Mouse (Mus musculus) central nervous system, embryonic 11.5 days (tissue): Measurements from ENCODE around the gene Ccl9. TPM values are rescaled to one million over a fixed set of nuclear protein-coding genes. Genes with fewer than 3 reads are reported as not detected.

ENCODE experiments used
- polyA plus RNA-seq: library from polyadenylated mRNA; depleted of rRNA; stranded (reverse); fragments of >200 nt; gene quantifications from 2 replicates; pipeline ENCODE4 v1.2.3, GENCODE M21; 2012; rRNA removed

Ccl9 gene
- polyA plus RNA-seq, result 1.2 and 1.3 TPM in 2 replicates

GRCm38 (mm10) chr11:83578186-83578760 lies at the start of gene Ccl9:
Gene Ccl9, minus strand, starts transcription at chr11:83578636.

GRCm38 (mm10) chr11:83592853-83593252 lies 14.4 kb upstream of the Ccl9 start, which contains the start of gene Ccl6:
Gene Ccl6, minus strand, starts transcription at chr11:83593087.

GRCm38 (mm10) chr11:83530360-83530759 lies 48.1 kb downstream of the Ccl9 start, which contains the start of gene Ccl5:
Gene Ccl5, minus strand, starts transcription at chr11:83530518.

Other genes starting within 250 kb of the Ccl9 start
- gene Rasl10b, start 169.5 kb downstream of the Ccl9 start, polyA plus RNA-seq, result 13.3 TPM in 2 replicates
- gene Gas2l2, start 149.2 kb downstream of the Ccl9 start, polyA plus RNA-seq, result 0.02 and 0.12 TPM in 2 replicates
- gene 1700020L24Rik, start 141.0 kb downstream of the Ccl9 start, polyA plus RNA-seq, result 0.48 and 0.51 TPM in 2 replicates
- gene Mmp28, start 115.6 kb downstream of the Ccl9 start, polyA plus RNA-seq, result 3.6 and 4.1 TPM in 2 replicates
- gene Taf15, start 105.5 kb downstream of the Ccl9 start, polyA plus RNA-seq, result 163 and 320 TPM in 2 replicates
- gene Heatr9, start 56.5 kb downstream of the Ccl9 start, polyA plus RNA-seq, result not detected in 2 replicates
- gene Ccl5, start 48.1 kb downstream of the Ccl9 start, polyA plus RNA-seq, result not detected in 2 replicates
- gene Ccl6, start 14.5 kb upstream of the Ccl9 start, polyA plus RNA-seq, result 0.65 and 1.3 TPM in 2 replicates
- not detected in 2 replicates for gene Rpl9-ps1, start 67.0 kb upstream of the Ccl9 start, polyA plus RNA-seq
- gene Ccl3, start 70.7 kb upstream of the Ccl9 start, polyA plus RNA-seq, result 0.85 and 0.98 TPM in 2 replicates
- gene Ccl4, start 83.9 kb upstream of the Ccl9 start, polyA plus RNA-seq, result 0.13 and 0.21 TPM in 2 replicates
- gene Wfdc17, start 125.4 kb upstream of the Ccl9 start, polyA plus RNA-seq, result 0.34 and 0.48 TPM in 2 replicates
- gene Wfdc18, start 130.4 kb upstream of the Ccl9 start, polyA plus RNA-seq, result not detected in 2 replicates
- gene Wfdc21, start 168.3 kb upstream of the Ccl9 start, polyA plus RNA-seq, result 0.20 and 0.46 TPM in 2 replicates
- gene Heatr6, start 175.1 kb upstream of the Ccl9 start, polyA plus RNA-seq, result 24.1 and 25.3 TPM in 2 replicates